Mouse (Mus musculus) heart, embryonic 16.5 days (tissue): ENCODE results near the gene Aadat. TPM values are rescaled to one million over a fixed set of nuclear protein-coding genes. Genes with fewer than 3 reads are reported as not detected.
"Not testable (repeated sequence)": the region's sequence is repeated elsewhere in the genome, so short reads cannot be mapped to it uniquely, and the experiment has no call there.

Experiments used
- ATAC-seq: fragments of 200-750 bp; cut with Nextera tagmentation; replicated peaks from 2 replicates; pipeline ENCODE4 v1.8.0; 2017; ENCODE audit warnings: moderate number of reproducible peaks; ENCODE audit not compliant: insufficient read depth, low FRiP score; ENCODE audit errors: extremely low read depth
- H3K27ac ChIP-seq: fragments of 300-500 bp; sonication (generic); 2 replicates; pipeline ENCODE4 v1.5.1; 2014; ENCODE audit warnings: mild to moderate bottlenecking, low read length, control low read depth, moderate library complexity
- H3K27me3 ChIP-seq: fragments of 300-500 bp; sonication (generic); 2 replicates; pipeline ENCODE4 v1.6.1; 2014; ENCODE audit warnings: low read length, mixed read lengths; ENCODE audit not compliant: control insufficient read depth, insufficient read depth
- H3K36me3 ChIP-seq: fragments of 300-500 bp; sonication (generic); 2 replicates; pipeline ENCODE4 v1.6.1; 2014; ENCODE audit not compliant: control insufficient read depth, insufficient read depth
- H3K4me1 ChIP-seq: fragments of 300-500 bp; sonication (generic); 2 replicates; pipeline ENCODE4 v1.6.1; 2014; ENCODE audit warnings: low read length, mixed read lengths; ENCODE audit not compliant: control insufficient read depth, insufficient read depth
- H3K4me2 ChIP-seq: fragments of 300-500 bp; sonication (generic); 2 replicates; pipeline ENCODE4 v1.6.1; 2014; ENCODE audit warnings: low read depth, mild to moderate bottlenecking, control low read depth, low read length
- H3K4me3 ChIP-seq: fragments of 300-500 bp; sonication (generic); 2 replicates; pipeline ENCODE4 v1.5.1; 2014; ENCODE audit warnings: mild to moderate bottlenecking, control low read depth, low read length
- H3K9ac ChIP-seq: fragments of 300-500 bp; sonication (generic); 2 replicates; pipeline ENCODE4 v1.6.1; 2014; ENCODE audit warnings: low read length, control low read depth
- H3K9me3 ChIP-seq: fragments of 300-500 bp; sonication (generic); replicated peaks from 2 replicates; pipeline ENCODE4 v1.6.1; 2016; ENCODE audit warnings: low read length; ENCODE audit not compliant: control insufficient read depth
- WGBS: fragments of 180-500 bp; shearing (Covaris S2); extraction: QIAGEN DNeasy Blood & Tissue Kit; methylation state at CpG from one replicate; pipeline ENCODE4 v1.1.7; 2014; 5-methylcytosine and 5-hydroxymethylcytosine counted together
- polyA plus RNA-seq: library from polyadenylated mRNA; unstranded; fragments of >200 nt; fragmentation: Nextera tagmentation; extraction: Ambion mirVana; gene quantifications from 2 replicates; pipeline ENCODE4 v1.2.1, GENCODE M21; 2015

The Aadat gene
- polyA plus RNA-seq, 1 experiment from 2014 or later, result 0.24 TPM

- no peak for ATAC-seq
- Histone ChIP-seq H3K4me1 (no peaks in the 10 kb centered on the region), H3K4me3 (no peak overlapping the region), H3K9ac (no peak overlapping the region), H3K27ac (no peak overlapping the region), H3K36me3 (no peaks in the 10 kb centered on the region), H3K4me2 (no peak overlapping the region), H3K27me3 (no peaks in the 10 kb centered on the region), H3K9me3 (no peaks in the 10 kb centered on the region)
- WGBS, result 57% methylated on average over 2 of the region's 2 CpGs
Measured at GRCm38 (mm10) chr8:60534945-60535344, 29.2 kb downstream of the Aadat start.

- no peak for ATAC-seq
- WGBS, result 61% methylated on average over 3 of the region's 3 CpGs
- H3K4me1 ChIP-seq, result no peaks in the 10 kb centered on the region
Measured at GRCm38 (mm10) chr8:60566783-60567182, 61.1 kb downstream of the Aadat start.

GRCm38 (mm10) chr8:60577231-60577630, 71.5 kb downstream of the Aadat start:
- 47% methylated on average over 1 of the region's 1 CpGs for WGBS
- H3K9ac ChIP-seq, result no peak overlapping the region
- H3K36me3 ChIP-seq, result no peaks in the 10 kb centered on the region
- H3K4me2 ChIP-seq, result no peak overlapping the region
- no peaks in the 10 kb centered on the region for H3K4me1 ChIP-seq
- H3K4me3 ChIP-seq, result no peak overlapping the region
- H3K9me3 ChIP-seq, result no peaks in the 10 kb centered on the region
- H3K27me3 ChIP-seq, result no peaks in the 10 kb centered on the region
- no peak for ATAC-seq
- H3K27ac ChIP-seq, result no peak overlapping the region

More at GRCm38 (mm10) chr8:60566783-60567182, 61.1 kb downstream of the Aadat start:
- Histone ChIP-seq H3K4me3 (no peak overlapping the region), H3K27me3 (no peaks in the 10 kb centered on the region), H3K36me3 (no peaks in the 10 kb centered on the region), H3K4me2 (no peak overlapping the region), H3K27ac (no peak overlapping the region), H3K9ac (no peak overlapping the region), H3K9me3 (no peaks in the 10 kb centered on the region)

GRCm38 (mm10) chr8:60583369-60583768, 77.6 kb downstream of the Aadat start:
- no peaks in the 10 kb centered on the region for H3K9me3 ChIP-seq
- no peaks in the 10 kb centered on the region for H3K4me1 ChIP-seq
- no peaks in the 10 kb centered on the region for H3K27me3 ChIP-seq
- H3K4me3 ChIP-seq, result no peak overlapping the region
- H3K27ac ChIP-seq, result no peak overlapping the region
- ATAC-seq, result no peak; the same call in 1 of the 2 replicates
- WGBS, result 31% methylated on average over 2 of the region's 2 CpGs
- H3K36me3 ChIP-seq, result no peaks in the 10 kb centered on the region
- H3K4me2 ChIP-seq, result no peak overlapping the region
- no peak overlapping the region for H3K9ac ChIP-seq

GRCm38 (mm10) chr8:60591352-60592105, 85.8 kb downstream of the Aadat start:
- not testable (repeated sequence) for H3K4me3 ChIP-seq, H3K36me3 ChIP-seq, H3K27me3 ChIP-seq, ATAC-seq, H3K9me3 ChIP-seq, H3K27ac ChIP-seq, H3K4me2 ChIP-seq, H3K9ac ChIP-seq, H3K4me1 ChIP-seq
- WGBS, result 75% methylated on average over 29 of the region's 29 CpGs

GRCm38 (mm10) chr8:60594761-60595160, 89.0 kb downstream of the Aadat start:
- no peak overlapping the region for H3K4me3 ChIP-seq
- no peak for ATAC-seq
- no peaks in the 10 kb centered on the region for H3K4me1 ChIP-seq
- H3K9me3 ChIP-seq, result no peaks in the 10 kb centered on the region
- no peaks in the 10 kb centered on the region for H3K36me3 ChIP-seq
- 58% methylated on average over 3 of the region's 3 CpGs for WGBS
- no peak overlapping the region for H3K9ac ChIP-seq
- no peak overlapping the region for H3K4me2 ChIP-seq
- H3K27me3 ChIP-seq, result no peaks in the 10 kb centered on the region
- H3K27ac ChIP-seq, result no peak overlapping the region

Other genes with a start within 250 kb of the Aadat start
- gene Gm10283, start 2.7 kb upstream of the Aadat start, polyA plus RNA-seq, result not detected in 2 replicates
- gene Mfap3l, start 126.9 kb downstream of the Aadat start, polyA plus RNA-seq, result 0.58 and 0.89 TPM in 2 replicates